Mouse (Mus musculus): ENCODE measurements around the gene Mvb12a. TPM values are rescaled to one million over a fixed set of nuclear protein-coding genes. Genes with fewer than 3 reads are reported as not detected.

The Mvb12a gene
- polyA plus RNA-seq, 1 experiment from 2014 or later, result 102 TPM

GRCm38 (mm10) chr8:71588762-71589161, 46.0 kb downstream of the Mvb12a start:
- DNase-seq (ENCODE audit: low spot score), result no peak
- Histone ChIP-seq H3K4me1 (replicated peaks; ENCODE audit: control insufficient read depth, insufficient read depth, low read length) (peaks cover 14% of the 10 kb centered on the region), H3K9ac (ENCODE audit: low read length) (no peak overlapping the region), H3K4me3 (ENCODE audit: low read depth, low read length) (no peak overlapping the region), H3K4me2 (ENCODE audit: low read length) (no peak overlapping the region), H3K9me3 (ENCODE audit: control insufficient read depth, low read length) (no peaks in the 10 kb centered on the region), H3K36me3 (ENCODE audit: control insufficient read depth, insufficient read depth, low read length) (peaks cover 16% of the 10 kb centered on the region), H3K27ac (ENCODE audit: low read depth) (no peak overlapping the region), H3K27me3 (replicated peaks; ENCODE audit: control insufficient read depth, insufficient read depth, low read length) (no peaks in the 10 kb centered on the region)
- no peak for ATAC-seq (replicated peaks; ENCODE audit: low FRiP score, low TSS enrichment, low read depth)
- 65% methylated on average over 3 of the region's 3 CpGs for WGBS

GRCm38 (mm10) chr8:71591017-71591416, 48.3 kb downstream of the Mvb12a start:
- DNase-seq (ENCODE audit: low spot score), result no peak
- ATAC-seq (replicated peaks; ENCODE audit: low FRiP score, low TSS enrichment, low read depth), result no peak
- Histone ChIP-seq H3K9me3 (ENCODE audit: control insufficient read depth, low read length) (no peaks in the 10 kb centered on the region), H3K4me1 (replicated peaks; ENCODE audit: control insufficient read depth, insufficient read depth, low read length) (peaks cover 14% of the 10 kb centered on the region), H3K27ac (ENCODE audit: low read depth) (no peak overlapping the region), H3K9ac (ENCODE audit: low read length) (peak overlapping the region; percentile 88), H3K4me2 (ENCODE audit: low read length) (peak overlapping the region; percentile 97), H3K27me3 (replicated peaks; ENCODE audit: control insufficient read depth, insufficient read depth, low read length) (no peaks in the 10 kb centered on the region), H3K36me3 (ENCODE audit: control insufficient read depth, insufficient read depth, low read length) (peaks cover 2% of the 10 kb centered on the region; the same call in 1 of the 2 replicates), H3K4me3 (ENCODE audit: low read depth, low read length) (peak overlapping the region; percentile 72)
- WGBS, result 26% methylated on average over 5 of the region's 5 CpGs

- Histone ChIP-seq H3K4me1 (replicated peaks; ENCODE audit: control insufficient read depth, insufficient read depth, low read length) (peaks cover 14% of the 10 kb centered on the region), H3K36me3 (ENCODE audit: control insufficient read depth, insufficient read depth, low read length) (no peaks in the 10 kb centered on the region; the same call in 1 of the 2 replicates), H3K4me2 (ENCODE audit: low read length) (peak within 1 kb of the TSS; percentile 97), H3K27me3 (replicated peaks; ENCODE audit: control insufficient read depth, insufficient read depth, low read length) (no peaks in the 10 kb centered on the region), H3K4me3 (ENCODE audit: low read depth, low read length) (peak within 1 kb of the TSS; percentile 72), H3K27ac (ENCODE audit: low read depth) (peak within 1 kb of the TSS; percentile 93), H3K9me3 (ENCODE audit: control insufficient read depth, low read length) (no peaks in the 10 kb centered on the region), H3K9ac (ENCODE audit: low read length) (peak within 1 kb of the TSS; percentile 88)
- ATAC-seq (replicated peaks; ENCODE audit: low FRiP score, low TSS enrichment, low read depth) (peak; percentile 91), DNase-seq (ENCODE audit: low spot score) (peak; percentile 93)
- WGBS, result under 1% methylated on average over 71 of the region's 71 CpGs
Observed at GRCm38 (mm10) chr8:71591471-71592373, 49.0 kb downstream of the Mvb12a start, which contains the start of gene Pgls. Gene Pgls (plus strand): TSS chr8:71592176.

- H3K27ac ChIP-seq (ENCODE audit: low read depth), result peak overlapping the region; percentile 93
- H3K4me3 ChIP-seq (ENCODE audit: low read depth, low read length), result peak overlapping the region; percentile 72
- peak overlapping the region; percentile 88 for H3K9ac ChIP-seq (ENCODE audit: low read length)
- no peaks in the 10 kb centered on the region for H3K9me3 ChIP-seq (ENCODE audit: control insufficient read depth, low read length)
- WGBS, result 4% methylated on average over 60 of the region's 60 CpGs
- peak; percentile 86 for DNase-seq (ENCODE audit: low spot score)
- H3K4me2 ChIP-seq (ENCODE audit: low read length), result peak overlapping the region; percentile 97
- H3K4me1 ChIP-seq (replicated peaks; ENCODE audit: control insufficient read depth, insufficient read depth, low read length), result peaks cover 14% of the 10 kb centered on the region
- peak; percentile 55 for ATAC-seq (replicated peaks; ENCODE audit: low FRiP score, low TSS enrichment, low read depth)
- no peaks in the 10 kb centered on the region; the same call in 1 of the 2 replicates for H3K36me3 ChIP-seq (ENCODE audit: control insufficient read depth, insufficient read depth, low read length)
- H3K27me3 ChIP-seq (replicated peaks; ENCODE audit: control insufficient read depth, insufficient read depth, low read length), result no peaks in the 10 kb centered on the region
Observed at GRCm38 (mm10) chr8:71592374-71593170, 49.9 kb downstream of the Mvb12a start.

- ATAC-seq (replicated peaks; ENCODE audit: low FRiP score, low TSS enrichment, low read depth), result no peak
- Histone ChIP-seq H3K27ac (ENCODE audit: low read depth) (no peak overlapping the region), H3K4me3 (ENCODE audit: low read depth, low read length) (no peak overlapping the region), H3K4me1 (replicated peaks; ENCODE audit: control insufficient read depth, insufficient read depth, low read length) (peaks cover 14% of the 10 kb centered on the region), H3K36me3 (ENCODE audit: control insufficient read depth, insufficient read depth, low read length) (no peaks in the 10 kb centered on the region; the same call in 1 of the 2 replicates), H3K4me2 (ENCODE audit: low read length) (no peak overlapping the region), H3K9ac (ENCODE audit: low read length) (no peak overlapping the region), H3K9me3 (ENCODE audit: control insufficient read depth, low read length) (no peaks in the 10 kb centered on the region), H3K27me3 (replicated peaks; ENCODE audit: control insufficient read depth, insufficient read depth, low read length) (no peaks in the 10 kb centered on the region)
- DNase-seq (ENCODE audit: low spot score), result no peak
- 92% methylated on average over 8 of the region's 8 CpGs for WGBS
Observed at GRCm38 (mm10) chr8:71593556-71594323, 51.0 kb downstream of the Mvb12a start.

GRCm38 (mm10) chr8:71594324-71594722, 51.6 kb downstream of the Mvb12a start:
- DNase-seq (ENCODE audit: low spot score) (no peak), ATAC-seq (replicated peaks; ENCODE audit: low FRiP score, low TSS enrichment, low read depth) (no peak)
- Histone ChIP-seq H3K27ac (ENCODE audit: low read depth) (no peak overlapping the region), H3K36me3 (ENCODE audit: control insufficient read depth, insufficient read depth, low read length) (no peaks in the 10 kb centered on the region; the same call in 1 of the 2 replicates), H3K4me2 (ENCODE audit: low read length) (no peak overlapping the region), H3K9ac (ENCODE audit: low read length) (no peak overlapping the region), H3K9me3 (ENCODE audit: control insufficient read depth, low read length) (no peaks in the 10 kb centered on the region), H3K27me3 (replicated peaks; ENCODE audit: control insufficient read depth, insufficient read depth, low read length) (no peaks in the 10 kb centered on the region), H3K4me1 (replicated peaks; ENCODE audit: control insufficient read depth, insufficient read depth, low read length) (peaks cover 14% of the 10 kb centered on the region), H3K4me3 (ENCODE audit: low read depth, low read length) (no peak overlapping the region)
- WGBS, result 89% methylated on average over 4 of the region's 4 CpGs

- DNase-seq (ENCODE audit: low spot score) (peak; percentile 91), ATAC-seq (replicated peaks; ENCODE audit: low FRiP score, low TSS enrichment, low read depth) (no peak)
- Histone ChIP-seq H3K27ac (ENCODE audit: low read depth) (no peak overlapping the region), H3K36me3 (ENCODE audit: control insufficient read depth, insufficient read depth, low read length) (no peaks in the 10 kb centered on the region; the same call in 1 of the 2 replicates), H3K27me3 (replicated peaks; ENCODE audit: control insufficient read depth, insufficient read depth, low read length) (no peaks in the 10 kb centered on the region), H3K4me3 (ENCODE audit: low read depth, low read length) (no peak overlapping the region), H3K4me1 (replicated peaks; ENCODE audit: control insufficient read depth, insufficient read depth, low read length) (peaks cover 11% of the 10 kb centered on the region), H3K4me2 (ENCODE audit: low read length) (no peak overlapping the region), H3K9ac (ENCODE audit: low read length) (no peak overlapping the region), H3K9me3 (ENCODE audit: control insufficient read depth, low read length) (no peaks in the 10 kb centered on the region)
- 9% methylated on average over 27 of the region's 27 CpGs for WGBS
Observed at GRCm38 (mm10) chr8:71595862-71596261, 53.1 kb downstream of the Mvb12a start.

- Histone ChIP-seq H3K9me3 (ENCODE audit: control insufficient read depth, low read length) (no peaks in the 10 kb centered on the region), H3K9ac (ENCODE audit: low read length) (no peak overlapping the region), H3K27ac (ENCODE audit: low read depth) (no peak overlapping the region), H3K4me3 (ENCODE audit: low read depth, low read length) (no peak overlapping the region), H3K4me2 (ENCODE audit: low read length) (no peak overlapping the region), H3K4me1 (replicated peaks; ENCODE audit: control insufficient read depth, insufficient read depth, low read length) (peaks cover 6% of the 10 kb centered on the region), H3K36me3 (ENCODE audit: control insufficient read depth, insufficient read depth, low read length) (no peaks in the 10 kb centered on the region; the same call in 1 of the 2 replicates), H3K27me3 (replicated peaks; ENCODE audit: control insufficient read depth, insufficient read depth, low read length) (no peaks in the 10 kb centered on the region)
- ATAC-seq (replicated peaks; ENCODE audit: low FRiP score, low TSS enrichment, low read depth) (no peak), DNase-seq (ENCODE audit: low spot score) (no peak)
- 67% methylated on average over 6 of the region's 6 CpGs for WGBS
Observed at GRCm38 (mm10) chr8:71596384-71596783, 53.7 kb downstream of the Mvb12a start.
